Mouse (Mus musculus): ENCODE measurements around the gene Olfr593. TPM values are rescaled to one million over a fixed set of nuclear protein-coding genes. Genes with fewer than 3 reads are reported as not detected.
"Not testable (repeated sequence)": the region's sequence is repeated elsewhere in the genome, so short reads cannot be mapped to it uniquely, and the experiment has no call there.

Gene Olfr593
- not detected in 2 replicates for polyA plus RNA-seq (2015; fragmentation: Nextera tagmentation; extraction: Ambion mirVana)

DNA sequence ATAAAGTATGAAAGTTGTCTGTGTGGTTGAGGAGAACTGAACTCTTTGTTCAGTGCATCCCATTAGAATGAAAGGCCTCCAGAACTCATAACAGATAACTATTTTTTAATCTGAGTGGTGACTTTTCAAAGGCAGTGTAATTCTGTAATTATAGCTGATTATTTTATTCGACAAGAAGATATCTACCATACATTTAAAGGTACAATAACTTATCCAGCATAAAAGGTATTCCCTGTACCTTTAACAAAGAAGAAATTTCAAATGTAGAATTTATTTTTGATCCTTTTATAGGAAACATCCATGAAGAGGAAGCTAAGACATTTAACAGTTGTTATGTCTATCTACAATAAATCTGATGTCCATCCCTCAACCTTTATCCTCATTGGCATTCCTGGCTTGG is at the start of gene Olfr593:
Gene Olfr593 (plus strand): TSS at position 301 of the 400 bp plus-strand sequence.
- Histone ChIP-seq H3K4me3 (ENCODE audit: low read depth, low read length) (no peak within 1 kb of the TSS), H3K36me3 (ENCODE audit: control insufficient read depth, insufficient read depth, low read length) (no peaks in the 10 kb centered on the region), H3K4me1 (replicated peaks; ENCODE audit: control insufficient read depth, insufficient read depth) (no peaks in the 10 kb centered on the region), H3K27ac (replicated peaks) (no peak within 1 kb of the TSS), H3K9me3 (ENCODE audit: control insufficient read depth, low read length) (no peaks in the 10 kb centered on the region), H3K27me3 (ENCODE audit: control insufficient read depth, insufficient read depth, low read length) (no peaks in the 10 kb centered on the region), H3K4me2 (replicated peaks; ENCODE audit: low read depth) (no peak within 1 kb of the TSS), H3K9ac (ENCODE audit: low read length) (no peak within 1 kb of the TSS)
- ATAC-seq (ENCODE audit: low FRiP score, low TSS enrichment) (no peak), DNase-seq (ENCODE audit: low spot score) (no peak)
- 71% methylated on average over 1 of the region's 1 CpGs for WGBS
- no peak for TF ChIP-seq EP300 (optimal IDR thresholded peaks at IDR 0.05)
- TF ChIP-seq CTCF (IDR thresholded peaks at IDR 0.05; ENCODE audit: low read depth) = no peak

DNA sequence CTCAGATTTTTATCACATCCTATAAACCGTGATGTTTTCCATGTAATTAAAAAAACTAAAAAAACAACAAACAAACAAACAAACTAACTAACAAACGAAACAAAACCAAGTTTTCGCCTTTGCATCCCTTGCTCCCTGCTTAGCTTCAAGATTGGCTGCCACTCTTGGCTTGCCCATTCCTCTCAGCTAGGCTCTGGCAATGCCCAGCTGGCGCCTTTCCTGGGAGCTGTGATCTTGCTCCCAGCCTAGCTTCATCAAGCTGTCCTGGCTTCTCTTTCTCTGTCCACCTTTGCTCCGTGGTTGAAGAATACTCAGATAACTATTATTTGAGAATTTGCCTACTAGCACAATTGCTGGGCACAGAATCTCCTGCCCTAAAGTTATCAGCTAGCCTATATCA is 42.0 kb upstream of the Olfr593 start:
- ATAC-seq (ENCODE audit: low FRiP score, low TSS enrichment) (no peak), DNase-seq (ENCODE audit: low spot score) (no peak)
- Histone ChIP-seq H3K4me2 (replicated peaks; ENCODE audit: low read depth) (no peak overlapping the region), H3K27ac (replicated peaks) (no peak overlapping the region), H3K9me3 (ENCODE audit: control insufficient read depth, low read length) (no peaks in the 10 kb centered on the region), H3K9ac (ENCODE audit: low read length) (no peak overlapping the region), H3K4me1 (replicated peaks; ENCODE audit: control insufficient read depth, insufficient read depth) (no peaks in the 10 kb centered on the region), H3K36me3 (ENCODE audit: control insufficient read depth, insufficient read depth, low read length) (no peaks in the 10 kb centered on the region), H3K27me3 (ENCODE audit: control insufficient read depth, insufficient read depth, low read length) (no peaks in the 10 kb centered on the region), H3K4me3 (ENCODE audit: low read depth, low read length) (no peak overlapping the region)
- 73% methylated on average over 5 of the region's 5 CpGs for WGBS
- TF ChIP-seq CTCF (IDR thresholded peaks at IDR 0.05; ENCODE audit: low read depth) = no peak
- no peak for TF ChIP-seq EP300 (optimal IDR thresholded peaks at IDR 0.05)

DNA sequence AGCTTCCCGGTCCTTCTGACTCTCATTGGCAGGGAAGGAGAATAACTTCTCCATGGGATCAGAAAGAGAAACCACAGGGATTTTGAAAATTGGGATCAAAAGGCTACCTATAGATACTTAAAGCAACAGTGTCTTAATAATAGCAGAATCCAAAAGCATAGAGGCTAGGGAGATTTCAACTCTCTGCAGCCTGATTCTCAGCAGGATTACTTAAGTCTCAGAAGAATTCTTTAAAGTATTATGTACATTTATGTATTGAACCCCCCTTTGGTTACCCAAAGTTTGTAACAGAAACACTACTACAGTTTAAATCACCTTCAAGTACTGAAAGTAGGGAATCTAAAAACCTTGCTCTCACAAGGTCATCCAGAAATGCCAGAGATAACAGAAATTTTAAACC is 33.4 kb upstream of the Olfr593 start, which contains the start of gene Olfr591:
Gene Olfr591 (minus strand): TSS at position 101 of the 400 bp plus-strand sequence.
- H3K4me2 ChIP-seq (replicated peaks; ENCODE audit: low read depth) = no peak within 1 kb of the TSS
- no peak within 1 kb of the TSS for H3K27ac ChIP-seq (replicated peaks)
- H3K9ac ChIP-seq (ENCODE audit: low read length) = no peak within 1 kb of the TSS
- DNase-seq (ENCODE audit: low spot score) (no peak), ATAC-seq (ENCODE audit: low FRiP score, low TSS enrichment) (no peak)
- no peaks in the 10 kb centered on the region for H3K27me3 ChIP-seq (ENCODE audit: control insufficient read depth, insufficient read depth, low read length)
- H3K4me1 ChIP-seq (replicated peaks; ENCODE audit: control insufficient read depth, insufficient read depth) = no peaks in the 10 kb centered on the region
- H3K4me3 ChIP-seq (ENCODE audit: low read depth, low read length) = no peak within 1 kb of the TSS
- H3K36me3 ChIP-seq (ENCODE audit: control insufficient read depth, insufficient read depth, low read length) = no peaks in the 10 kb centered on the region
- H3K9me3 ChIP-seq (ENCODE audit: control insufficient read depth, low read length) = no peaks in the 10 kb centered on the region
- no peak for TF ChIP-seq EP300 (optimal IDR thresholded peaks at IDR 0.05)
- TF ChIP-seq CTCF (IDR thresholded peaks at IDR 0.05; ENCODE audit: low read depth) = no peak
- 65% methylated on average over 1 of the region's 1 CpGs for WGBS

DNA sequence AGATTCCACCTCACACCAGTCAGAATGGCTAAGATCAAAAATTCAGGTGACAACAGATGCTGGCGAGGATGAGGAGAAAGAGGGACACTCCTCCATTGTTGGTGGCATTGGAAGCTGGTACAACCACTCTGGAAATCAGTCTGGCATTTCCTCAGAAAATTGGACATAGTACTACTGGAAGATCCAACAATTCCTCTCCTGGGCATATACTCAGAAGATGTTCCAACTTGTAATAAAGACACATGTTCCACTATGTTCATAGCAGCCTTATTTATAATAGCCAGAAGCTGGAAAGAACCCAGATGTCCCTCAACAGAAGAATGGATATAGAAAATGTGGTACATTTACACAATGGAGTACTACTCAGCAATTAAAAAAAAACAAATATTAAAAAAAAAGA is 27.2 kb upstream of the Olfr593 start, which contains the start of gene Olfr592:
Gene Olfr592 (plus strand): TSS at position 301 of the 400 bp plus-strand sequence.
- not testable (repeated sequence) for H3K36me3 ChIP-seq (ENCODE audit: control insufficient read depth, insufficient read depth, low read length); ATAC-seq (ENCODE audit: low FRiP score, low TSS enrichment); DNase-seq (ENCODE audit: low spot score); H3K4me3 ChIP-seq (ENCODE audit: low read depth, low read length); H3K4me1 ChIP-seq (replicated peaks; ENCODE audit: control insufficient read depth, insufficient read depth); H3K9ac ChIP-seq (ENCODE audit: low read length); H3K9me3 ChIP-seq (ENCODE audit: control insufficient read depth, low read length); H3K4me2 ChIP-seq (replicated peaks; ENCODE audit: low read depth); H3K27ac ChIP-seq (replicated peaks); H3K27me3 ChIP-seq (ENCODE audit: control insufficient read depth, insufficient read depth, low read length)
- WGBS = 67% methylated on average over 1 of the region's 1 CpGs

DNA sequence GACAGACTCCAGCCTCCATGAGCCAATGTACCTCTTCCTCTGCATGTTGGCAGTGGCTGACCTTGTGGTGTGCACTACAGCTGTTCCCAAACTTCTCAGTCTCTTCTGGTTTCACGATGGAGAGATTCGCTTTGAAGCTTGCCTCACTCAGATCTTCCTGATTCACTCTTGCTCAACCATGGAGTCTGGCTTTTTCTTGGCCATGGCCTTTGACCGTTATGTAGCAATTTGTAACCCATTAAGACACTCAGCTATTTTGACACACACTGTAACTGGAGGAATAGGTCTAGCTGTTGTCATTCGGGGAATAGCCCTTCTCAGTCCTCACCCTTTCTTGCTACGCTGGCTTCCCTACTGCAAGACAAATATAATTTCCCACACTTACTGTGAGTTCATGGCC is 388 bp downstream of the Olfr593 start:
- H3K4me1 ChIP-seq (replicated peaks; ENCODE audit: control insufficient read depth, insufficient read depth); H3K36me3 ChIP-seq (ENCODE audit: control insufficient read depth, insufficient read depth, low read length); ATAC-seq (ENCODE audit: low FRiP score, low TSS enrichment); H3K4me3 ChIP-seq (ENCODE audit: low read depth, low read length); H3K27me3 ChIP-seq (ENCODE audit: control insufficient read depth, insufficient read depth, low read length); H3K27ac ChIP-seq (replicated peaks); H3K9ac ChIP-seq (ENCODE audit: low read length); H3K4me2 ChIP-seq (replicated peaks; ENCODE audit: low read depth); DNase-seq (ENCODE audit: low spot score); H3K9me3 ChIP-seq (ENCODE audit: control insufficient read depth, low read length): not testable (repeated sequence)
- 85% methylated on average over 5 of the region's 5 CpGs for WGBS

DNA sequence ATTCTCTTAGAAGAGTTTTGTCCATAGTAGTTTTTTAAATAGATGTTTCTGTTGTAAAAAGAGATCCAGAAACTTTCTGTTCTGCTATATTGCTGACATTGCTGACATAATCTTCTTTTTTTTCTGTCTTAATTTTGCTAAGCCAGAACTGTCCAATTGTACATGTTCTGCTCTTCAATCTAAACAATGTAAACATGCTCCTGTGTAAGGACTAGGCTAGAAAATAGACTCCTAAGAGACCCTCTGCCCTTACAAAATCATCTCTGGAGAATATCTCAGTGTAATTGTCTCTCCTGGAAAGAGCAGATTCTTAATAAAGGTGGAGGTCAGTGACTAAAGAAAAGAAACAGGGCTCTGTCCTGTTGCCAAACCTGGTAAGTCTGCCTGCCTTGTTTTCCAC is 5.0 kb downstream of the Olfr593 start, which contains the start of gene Olfr594:
Gene Olfr594 (plus strand): TSS at position 301 of the 400 bp plus-strand sequence.
- H3K27me3 ChIP-seq (ENCODE audit: control insufficient read depth, insufficient read depth, low read length) = no peaks in the 10 kb centered on the region
- ATAC-seq (ENCODE audit: low FRiP score, low TSS enrichment) = no peak
- no peak within 1 kb of the TSS for H3K9ac ChIP-seq (ENCODE audit: low read length)
- DNase-seq (ENCODE audit: low spot score) = no peak
- H3K9me3 ChIP-seq (ENCODE audit: control insufficient read depth, low read length) = no peaks in the 10 kb centered on the region
- H3K4me2 ChIP-seq (replicated peaks; ENCODE audit: low read depth) = no peak within 1 kb of the TSS
- no peak for TF ChIP-seq EP300 (optimal IDR thresholded peaks at IDR 0.05)
- no peak for TF ChIP-seq CTCF (IDR thresholded peaks at IDR 0.05; ENCODE audit: low read depth)
- H3K27ac ChIP-seq (replicated peaks) = no peak within 1 kb of the TSS
- no peaks in the 10 kb centered on the region for H3K36me3 ChIP-seq (ENCODE audit: control insufficient read depth, insufficient read depth, low read length)
- H3K4me1 ChIP-seq (replicated peaks; ENCODE audit: control insufficient read depth, insufficient read depth) = no peaks in the 10 kb centered on the region
- no peak within 1 kb of the TSS for H3K4me3 ChIP-seq (ENCODE audit: low read depth, low read length)

DNA sequence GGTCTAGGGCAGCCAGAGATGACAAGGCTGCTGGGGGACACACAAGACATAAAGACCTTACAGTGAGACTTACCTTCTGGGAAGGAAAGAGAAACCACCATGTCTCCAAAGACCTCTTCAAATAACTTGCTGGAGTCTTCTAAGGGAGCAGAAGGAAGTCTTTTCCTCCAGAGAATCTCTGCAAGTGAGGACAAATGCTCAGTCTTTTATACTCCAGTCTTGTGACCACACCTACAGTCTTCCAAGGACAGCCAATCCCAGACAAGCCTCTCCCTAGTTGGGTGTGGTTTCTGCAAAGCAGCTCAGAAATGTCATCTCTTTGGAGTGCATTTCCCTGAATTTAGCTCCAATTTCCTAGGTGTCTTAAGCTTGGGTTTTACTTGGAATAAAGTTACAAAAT is 40.7 kb downstream of the Olfr593 start, which contains the start of gene Usp17ld:
Gene Usp17ld (minus strand): TSS at position 101 of the 400 bp plus-strand sequence.
- H3K27me3 ChIP-seq (ENCODE audit: control insufficient read depth, insufficient read depth, low read length); H3K9ac ChIP-seq (ENCODE audit: low read length); H3K4me1 ChIP-seq (replicated peaks; ENCODE audit: control insufficient read depth, insufficient read depth); H3K27ac ChIP-seq (replicated peaks); H3K9me3 ChIP-seq (ENCODE audit: control insufficient read depth, low read length); DNase-seq (ENCODE audit: low spot score); H3K4me3 ChIP-seq (ENCODE audit: low read depth, low read length); H3K36me3 ChIP-seq (ENCODE audit: control insufficient read depth, insufficient read depth, low read length); H3K4me2 ChIP-seq (replicated peaks; ENCODE audit: low read depth); ATAC-seq (ENCODE audit: low FRiP score, low TSS enrichment): not testable (repeated sequence)

Data from stomach, postnatal 0 days (tissue).